Mouse (Mus musculus): ENCODE measurements at regions not wholly inside any gene's neighbourhood (a gene's known extent, or its start where the extent isn't known, plus 50 kb on each side); places are given as distances from the start of the nearest gene placed in this dataset.

- Histone ChIP-seq H3K36me3 (ENCODE audit: control insufficient read depth, insufficient read depth, low read length) (no peaks in the 10 kb centered on the region), H3K4me3 (ENCODE audit: low read depth, low read length) (no peak overlapping the region), H3K27ac (ENCODE audit: insufficient read depth, low read depth, low read length) (no peak overlapping the region), H3K27me3 (ENCODE audit: control insufficient read depth, insufficient read depth, low read length) (no peaks in the 10 kb centered on the region), H3K4me1 (ENCODE audit: control insufficient read depth, insufficient read depth, insufficient read length, low read length) (no peaks in the 10 kb centered on the region)
- 76% methylated on average over 5 of the region's 5 CpGs for WGBS
- no peak for TF ChIP-seq POLR2A (IDR thresholded peaks at IDR 0.05; ENCODE audit: low read depth, low read length)
- TF ChIP-seq CTCF (IDR thresholded peaks at IDR 0.05; ENCODE audit: extremely low read depth, insufficient read length, insufficient replicate concordance, low read depth, low read length), result no peak
Measured at GRCm38 (mm10) chr2:171693526-171693925, 349.7 kb downstream of the Cbln4 start.

- no peak overlapping the region for H3K4me3 ChIP-seq (ENCODE audit: low read depth, low read length)
- H3K4me1 ChIP-seq (ENCODE audit: control insufficient read depth, insufficient read depth, insufficient read length, low read length), result no peaks in the 10 kb centered on the region
- 35% methylated on average over 4 of the region's 4 CpGs for WGBS
- H3K36me3 ChIP-seq (ENCODE audit: control insufficient read depth, insufficient read depth, low read length), result no peaks in the 10 kb centered on the region
- TF ChIP-seq POLR2A (IDR thresholded peaks at IDR 0.05; ENCODE audit: low read depth, low read length) (no peak), CTCF (IDR thresholded peaks at IDR 0.05; ENCODE audit: extremely low read depth, insufficient read length, insufficient replicate concordance, low read depth, low read length) (no peak)
- H3K27ac ChIP-seq (ENCODE audit: insufficient read depth, low read depth, low read length), result no peak overlapping the region
- H3K27me3 ChIP-seq (ENCODE audit: control insufficient read depth, insufficient read depth, low read length), result no peaks in the 10 kb centered on the region
Measured at GRCm38 (mm10) chr2:171690781-171691180, 352.5 kb downstream of the Cbln4 start.

- Histone ChIP-seq H3K36me3 (ENCODE audit: control insufficient read depth, insufficient read depth, low read length) (no peaks in the 10 kb centered on the region), H3K4me3 (ENCODE audit: low read depth, low read length) (no peak overlapping the region), H3K27ac (ENCODE audit: insufficient read depth, low read depth, low read length) (no peak overlapping the region), H3K4me1 (ENCODE audit: control insufficient read depth, insufficient read depth, insufficient read length, low read length) (no peaks in the 10 kb centered on the region), H3K27me3 (ENCODE audit: control insufficient read depth, insufficient read depth, low read length) (peaks cover 2% of the 10 kb centered on the region; the same call in 1 of the 2 replicates)
- WGBS, result 39% methylated on average over 4 of the region's 4 CpGs
- TF ChIP-seq CTCF (IDR thresholded peaks at IDR 0.05; ENCODE audit: extremely low read depth, insufficient read length, insufficient replicate concordance, low read depth, low read length), result no peak
- no peak for TF ChIP-seq POLR2A (IDR thresholded peaks at IDR 0.05; ENCODE audit: low read depth, low read length)
Measured at GRCm38 (mm10) chr2:171689102-171689501, 354.2 kb downstream of the Cbln4 start.

GRCm38 (mm10) chr2:171677998-171678397 lies 365.3 kb downstream of the Cbln4 start:
- Histone ChIP-seq H3K4me3 (ENCODE audit: low read depth, low read length) (no peak overlapping the region), H3K27me3 (ENCODE audit: control insufficient read depth, insufficient read depth, low read length) (no peaks in the 10 kb centered on the region), H3K27ac (ENCODE audit: insufficient read depth, low read depth, low read length) (no peak overlapping the region), H3K36me3 (ENCODE audit: control insufficient read depth, insufficient read depth, low read length) (no peaks in the 10 kb centered on the region), H3K4me1 (ENCODE audit: control insufficient read depth, insufficient read depth, insufficient read length, low read length) (no peaks in the 10 kb centered on the region)
- WGBS, result 71% methylated on average over 2 of the region's 2 CpGs
- no peak for TF ChIP-seq CTCF (IDR thresholded peaks at IDR 0.05; ENCODE audit: extremely low read depth, insufficient read length, insufficient replicate concordance, low read depth, low read length)
- no peak for TF ChIP-seq POLR2A (IDR thresholded peaks at IDR 0.05; ENCODE audit: low read depth, low read length)

- Histone ChIP-seq H3K36me3 (ENCODE audit: control insufficient read depth, insufficient read depth, low read length) (no peaks in the 10 kb centered on the region), H3K27me3 (ENCODE audit: control insufficient read depth, insufficient read depth, low read length) (no peaks in the 10 kb centered on the region), H3K4me3 (ENCODE audit: low read depth, low read length) (no peak overlapping the region), H3K4me1 (ENCODE audit: control insufficient read depth, insufficient read depth, insufficient read length, low read length) (no peaks in the 10 kb centered on the region), H3K27ac (ENCODE audit: insufficient read depth, low read depth, low read length) (no peak overlapping the region)
- no peak for TF ChIP-seq POLR2A (IDR thresholded peaks at IDR 0.05; ENCODE audit: low read depth, low read length)
- TF ChIP-seq CTCF (IDR thresholded peaks at IDR 0.05; ENCODE audit: extremely low read depth, insufficient read length, insufficient replicate concordance, low read depth, low read length), result no peak
- 56% methylated on average over 7 of the region's 7 CpGs for WGBS
Measured at GRCm38 (mm10) chr2:171677128-171677527, 366.1 kb downstream of the Cbln4 start.

- WGBS, result 57% methylated on average over 8 of the region's 8 CpGs
- Histone ChIP-seq H3K4me1 (ENCODE audit: control insufficient read depth, insufficient read depth, insufficient read length, low read length) (no peaks in the 10 kb centered on the region), H3K27ac (ENCODE audit: insufficient read depth, low read depth, low read length) (no peak overlapping the region), H3K4me3 (ENCODE audit: low read depth, low read length) (no peak overlapping the region), H3K27me3 (ENCODE audit: control insufficient read depth, insufficient read depth, low read length) (no peaks in the 10 kb centered on the region), H3K36me3 (ENCODE audit: control insufficient read depth, insufficient read depth, low read length) (no peaks in the 10 kb centered on the region)
- no peak for TF ChIP-seq POLR2A (IDR thresholded peaks at IDR 0.05; ENCODE audit: low read depth, low read length)
- TF ChIP-seq CTCF (IDR thresholded peaks at IDR 0.05; ENCODE audit: extremely low read depth, insufficient read length, insufficient replicate concordance, low read depth, low read length), result no peak
Measured at GRCm38 (mm10) chr2:171676083-171676482, 367.2 kb downstream of the Cbln4 start.

- 47% methylated on average over 2 of the region's 2 CpGs for WGBS
- Histone ChIP-seq H3K27me3 (ENCODE audit: control insufficient read depth, insufficient read depth, low read length) (no peaks in the 10 kb centered on the region), H3K36me3 (ENCODE audit: control insufficient read depth, insufficient read depth, low read length) (no peaks in the 10 kb centered on the region), H3K4me1 (ENCODE audit: control insufficient read depth, insufficient read depth, insufficient read length, low read length) (no peaks in the 10 kb centered on the region), H3K27ac (ENCODE audit: insufficient read depth, low read depth, low read length) (no peak overlapping the region), H3K4me3 (ENCODE audit: low read depth, low read length) (no peak overlapping the region)
- TF ChIP-seq CTCF (IDR thresholded peaks at IDR 0.05; ENCODE audit: extremely low read depth, insufficient read length, insufficient replicate concordance, low read depth, low read length) (no peak), POLR2A (IDR thresholded peaks at IDR 0.05; ENCODE audit: low read depth, low read length) (no peak)
Measured at GRCm38 (mm10) chr2:171675411-171675810, 367.9 kb downstream of the Cbln4 start.
